Mouse (Mus musculus) layer of hippocampus, adult 18-20 months (tissue): ENCODE data around the gene Tln2. TPM values are rescaled to one million over a fixed set of nuclear protein-coding genes. Genes with fewer than 3 reads are reported as not detected.

Source experiments
- DNase-seq, 2 experiments: peaks; one replicate each; pipeline ENCODE4 v3.0.0; 2022; ENCODE audit warnings: low spot score in 2 of 2
- total RNA-seq, 2 experiments: library from RNA; stranded (reverse); gene quantifications; 2 replicates each; pipeline ENCODE4 v1.2.3; 2021

Tln2 gene
- total RNA-seq, 2 experiments from 2014 or later: 80.6 to 94.3 TPM

DNA sequence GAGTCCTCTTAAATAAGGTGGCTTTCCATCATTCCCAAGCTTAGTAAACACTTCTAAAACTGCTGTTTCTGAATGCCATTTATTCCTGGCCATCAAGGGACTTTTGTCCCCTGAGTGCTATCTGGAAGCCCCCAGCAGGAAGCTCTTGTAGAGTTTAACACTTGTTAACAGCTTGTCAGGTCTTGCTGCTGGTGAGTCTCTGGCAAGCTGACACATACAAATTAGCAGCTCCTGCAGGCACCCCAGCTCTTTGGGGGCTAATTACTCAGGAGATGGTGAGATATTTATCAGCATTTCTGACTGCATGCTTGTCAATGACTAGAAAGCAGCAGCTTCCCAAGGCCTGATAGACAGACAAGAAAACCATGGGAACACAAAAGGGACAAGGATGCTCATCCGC, 77.2 kb downstream of the Tln2 start:
- no peak for DNase-seq

DNA sequence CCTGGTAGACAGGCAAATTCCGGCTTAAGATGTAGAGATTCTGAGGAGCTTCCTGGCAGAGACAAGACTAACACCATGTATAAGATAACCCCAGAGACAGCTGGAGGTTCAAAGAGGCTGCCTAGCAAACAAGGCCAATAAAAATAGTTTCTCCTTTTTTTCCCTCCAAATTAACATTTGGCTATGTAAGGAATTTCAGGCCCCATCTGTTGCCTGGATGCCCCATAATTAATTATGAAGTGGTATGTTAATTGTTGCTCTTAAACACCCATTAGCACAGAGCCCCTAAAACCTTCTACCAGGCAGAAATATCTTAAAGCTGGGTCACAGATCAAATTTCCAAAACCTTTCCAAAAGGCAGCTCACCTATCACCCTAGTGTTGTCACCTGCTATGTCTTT, 77.7 kb downstream of the Tln2 start:
- DNase-seq: no peak

DNA sequence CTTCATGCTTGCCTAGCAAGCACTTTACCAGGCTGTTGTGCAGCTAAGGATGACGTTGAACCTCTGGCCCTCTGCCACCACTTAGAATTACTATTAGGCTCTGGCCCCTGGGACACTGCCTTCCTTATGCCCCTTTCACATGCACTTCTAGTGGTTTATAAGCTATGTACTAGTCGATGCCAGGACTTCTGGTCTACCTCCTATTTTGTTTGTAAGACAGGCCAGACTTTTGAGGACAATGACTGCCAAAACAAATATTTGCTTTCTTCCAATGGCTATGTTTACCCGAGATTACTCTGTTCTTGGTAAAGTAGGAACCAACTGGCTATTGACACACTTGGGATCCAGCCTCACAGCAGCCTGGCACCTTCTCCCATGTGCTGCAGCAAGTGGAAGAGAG, 82.1 kb downstream of the Tln2 start:
- no peak for DNase-seq

DNA sequence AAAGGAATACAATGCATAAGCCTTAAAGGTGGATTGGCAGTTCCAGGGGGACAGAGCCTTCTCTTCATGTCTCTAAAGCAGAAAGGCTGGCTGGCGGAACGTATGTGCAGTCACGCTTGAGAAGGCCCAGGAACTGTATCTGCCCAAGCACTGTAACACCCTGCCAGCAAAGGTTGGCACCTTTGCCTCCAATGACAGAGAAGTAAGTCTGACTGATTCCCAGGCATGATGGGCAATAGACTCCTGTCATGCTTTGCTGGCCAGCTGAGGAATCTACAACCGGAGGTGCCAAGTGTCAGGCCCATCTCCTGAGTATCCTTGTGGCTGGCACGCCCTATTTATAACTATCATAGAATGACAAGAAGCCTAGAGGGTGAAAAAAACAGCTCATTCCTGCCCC, 83.3 kb downstream of the Tln2 start:
- no peak for DNase-seq

DNA sequence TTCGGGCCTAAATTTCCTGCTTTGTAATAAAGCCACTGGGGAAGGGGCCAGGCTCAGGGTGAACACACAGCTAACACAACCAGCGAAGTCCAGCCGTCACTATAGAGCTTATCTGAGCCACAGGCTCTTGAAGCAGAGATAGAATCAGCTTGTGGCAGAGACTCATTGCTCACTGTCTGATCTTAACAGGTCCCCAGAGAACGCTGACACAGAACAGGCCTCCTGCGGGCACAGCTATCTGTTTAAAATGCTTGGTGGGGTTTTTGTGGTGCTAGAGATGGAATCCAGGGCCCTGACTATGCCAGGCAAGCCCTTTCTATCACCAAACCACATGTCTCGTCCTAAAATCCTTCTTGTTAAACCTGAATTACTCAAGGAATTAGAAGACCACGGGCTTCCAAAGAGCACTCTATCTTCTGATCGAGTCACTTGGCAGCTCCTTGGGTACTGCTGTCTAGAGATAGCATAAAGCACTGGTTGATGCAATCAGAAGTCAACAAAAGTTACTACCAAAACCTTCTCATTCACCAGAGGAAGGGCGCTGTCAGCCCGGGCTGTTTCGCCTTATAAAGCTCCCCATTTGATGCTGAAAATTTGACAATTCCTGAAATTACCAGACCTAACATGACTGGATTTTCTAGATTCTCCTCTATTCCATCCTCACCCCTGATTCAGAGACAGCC, 95.9 kb downstream of the Tln2 start:
- no peak for DNase-seq

DNA sequence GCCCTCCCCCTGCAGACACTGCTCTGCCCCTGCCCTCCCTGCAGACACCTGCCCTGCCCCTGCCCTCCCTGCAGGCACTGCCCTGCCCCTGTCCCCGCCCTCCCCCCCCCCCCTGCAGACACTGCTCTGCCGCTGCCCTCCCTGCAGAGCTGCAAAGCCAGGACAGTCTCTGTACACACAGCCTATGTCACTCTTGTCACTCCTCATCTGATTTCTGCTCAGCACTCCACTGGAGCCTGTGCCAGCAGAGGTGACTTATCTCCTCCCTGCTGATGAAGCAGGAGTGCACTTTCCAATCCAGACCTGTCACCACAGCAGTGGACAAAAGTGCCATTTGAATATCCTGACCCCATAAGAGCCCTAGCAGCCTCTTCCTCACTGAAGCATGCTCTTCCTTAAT, 118.0 kb downstream of the Tln2 start:
- no peak for DNase-seq

DNA sequence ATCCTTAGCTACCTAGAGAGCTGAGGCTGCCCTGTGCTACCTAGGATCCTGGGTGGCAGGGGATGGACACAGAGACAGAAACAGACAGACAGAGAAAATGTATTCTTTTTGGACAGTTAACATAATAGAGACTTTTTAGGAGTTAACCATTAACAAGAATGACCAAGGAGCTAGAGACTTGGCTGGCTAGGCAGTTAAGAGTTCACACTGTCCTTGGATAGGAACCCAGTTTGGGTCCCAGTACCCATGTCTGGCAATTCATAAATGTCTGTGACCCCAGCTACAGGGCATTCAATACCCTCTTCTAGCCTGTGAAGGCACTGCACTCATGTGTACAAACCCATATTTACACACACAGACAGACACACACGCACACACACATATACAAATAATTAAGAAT, 122.0 kb downstream of the Tln2 start:
- DNase-seq: no peak

DNA sequence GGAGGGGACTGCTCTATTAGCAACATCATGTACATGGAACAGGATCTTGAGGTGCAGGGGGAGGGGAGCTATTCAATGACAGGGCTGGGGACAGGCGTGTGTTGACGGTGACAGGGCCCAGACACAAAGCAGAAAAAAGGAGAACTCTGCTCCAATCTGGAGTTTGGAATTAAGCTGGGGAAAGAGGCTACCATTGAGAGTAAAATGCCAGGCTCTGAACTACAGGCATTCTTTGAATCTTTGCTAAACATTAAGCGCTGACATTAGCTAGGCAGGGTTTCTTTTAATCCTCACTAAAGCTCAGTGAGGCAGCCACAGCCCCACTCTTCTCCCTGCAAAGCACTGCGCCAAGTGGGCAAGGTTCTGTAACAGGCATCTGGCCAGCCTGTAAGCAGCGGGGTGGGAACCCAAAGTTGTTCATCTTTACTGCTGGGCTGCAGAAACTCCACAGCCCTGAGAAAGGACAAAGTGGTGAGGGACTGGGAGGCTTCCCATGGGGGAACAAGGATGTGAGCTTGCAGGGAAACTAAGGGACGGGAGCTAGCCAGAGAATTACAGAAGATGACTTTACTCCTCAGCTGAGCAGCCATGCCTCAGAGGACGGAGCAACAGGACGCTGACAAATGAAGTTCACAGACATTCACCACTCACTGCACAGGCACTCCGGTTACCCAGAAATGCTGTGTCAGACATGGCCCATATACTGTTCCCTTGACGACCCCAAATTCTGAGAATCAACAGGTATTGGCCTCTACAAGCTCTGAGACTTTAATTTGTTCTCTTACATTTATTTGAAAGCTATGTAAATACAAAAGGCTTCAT, 124.0 kb downstream of the Tln2 start:
- DNase-seq: peak in 1 of 2 experiments; percentile 39

DNA sequence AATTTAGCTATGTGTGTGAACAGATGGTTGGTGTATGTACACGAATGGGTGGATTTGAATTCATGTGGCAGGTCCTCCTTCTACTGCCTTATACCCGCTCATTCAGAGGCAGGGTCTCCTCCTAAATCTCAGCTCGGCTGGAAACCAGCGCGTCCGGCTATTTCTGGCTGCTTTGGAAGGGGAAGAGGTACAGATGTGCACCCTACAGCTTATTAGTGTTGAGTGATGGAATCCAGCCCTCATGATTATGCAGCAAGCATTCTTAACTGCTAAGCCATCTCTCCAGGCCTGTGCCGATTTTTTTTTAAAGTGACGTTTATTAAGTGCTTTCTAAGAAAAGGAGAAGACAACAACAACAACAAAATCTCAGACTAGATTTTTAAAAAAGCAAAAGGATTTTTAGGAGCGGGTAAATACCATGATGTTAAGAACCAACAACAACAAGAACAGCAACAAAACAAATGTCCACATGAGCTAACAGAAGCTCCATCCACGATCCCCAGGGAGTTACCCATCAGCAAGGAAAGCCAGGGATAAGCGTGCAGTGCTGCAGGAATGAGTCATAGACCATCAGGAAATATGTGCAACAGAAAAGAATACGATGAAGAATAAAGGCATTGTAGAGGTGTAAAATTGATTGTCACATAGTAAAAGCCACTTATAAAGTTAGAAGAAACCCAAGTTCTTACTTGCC, 130.2 kb downstream of the Tln2 start:
- no peak for DNase-seq

DNA sequence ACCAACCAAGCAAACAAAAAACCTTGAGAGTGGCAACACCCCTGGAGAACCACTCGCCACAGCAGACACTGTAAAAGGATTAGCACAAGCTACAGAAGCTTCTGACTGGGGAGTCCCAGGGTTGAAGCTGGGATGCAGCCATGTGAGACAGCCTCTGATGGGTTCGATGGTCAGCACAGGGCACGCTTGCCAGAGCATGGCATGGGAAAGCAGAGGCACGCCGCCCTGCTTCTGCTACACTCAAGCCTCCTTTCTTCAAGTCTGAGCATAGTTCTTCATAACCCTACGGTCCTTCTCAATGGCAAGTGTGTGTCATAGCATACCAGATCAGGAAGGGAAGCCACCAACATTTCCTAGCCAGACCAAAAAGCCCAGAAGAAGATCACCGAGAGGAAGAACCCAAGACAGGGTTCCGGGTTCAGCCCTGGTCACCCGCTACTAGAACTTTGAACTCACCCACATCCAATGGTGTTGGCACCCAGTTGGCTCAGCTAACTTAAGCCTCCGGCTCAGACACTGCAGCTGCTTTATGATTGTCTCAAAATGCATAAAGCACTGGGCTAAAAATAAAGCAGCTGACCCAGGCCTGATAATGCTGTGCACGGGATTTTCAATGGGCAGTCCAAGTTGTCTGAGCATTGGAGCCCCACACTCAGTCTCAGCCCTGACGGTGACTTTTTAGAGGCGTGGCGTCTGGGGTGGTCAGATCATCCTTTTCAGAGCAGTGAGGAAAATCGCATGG, 131.0 kb downstream of the Tln2 start:
- no peak for DNase-seq

DNA sequence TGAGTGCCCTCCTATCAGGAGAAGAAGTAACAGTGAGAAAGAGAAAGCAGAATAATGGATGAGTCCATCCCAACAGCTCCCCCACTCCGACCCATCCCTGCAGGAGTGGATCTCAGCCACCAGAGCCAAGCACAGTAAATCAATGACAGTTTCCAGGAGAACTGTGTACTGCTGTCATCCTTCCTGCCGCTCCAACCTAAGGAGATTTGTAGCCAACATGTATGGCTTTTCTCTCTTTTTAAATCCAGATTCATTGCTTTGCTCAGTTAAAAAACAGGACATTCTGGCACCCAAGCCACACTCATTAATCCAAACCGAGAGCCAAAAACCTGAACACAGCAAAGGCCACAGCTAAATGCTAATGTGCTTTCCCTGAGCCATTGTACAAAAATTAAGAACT, 133.2 kb downstream of the Tln2 start:
- DNase-seq: no peak

DNA sequence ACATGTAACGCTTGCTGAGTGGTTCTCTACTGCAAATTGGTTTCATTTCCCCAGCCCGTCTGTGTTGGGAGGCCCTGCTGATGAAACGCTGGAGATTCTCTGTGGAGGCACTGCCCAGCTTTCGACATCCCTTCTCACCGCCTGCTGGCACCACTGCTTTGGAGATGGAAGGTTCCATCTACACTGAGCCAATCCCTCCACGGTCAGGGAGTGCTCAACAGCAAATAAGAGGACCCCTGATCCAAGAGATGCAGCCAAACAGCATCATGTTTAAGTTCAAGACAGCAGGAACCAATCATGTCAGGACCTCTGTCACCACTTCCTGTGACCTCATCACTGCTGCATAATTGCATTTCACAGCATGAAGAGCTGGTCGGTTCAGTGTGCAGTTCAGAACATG, 135.4 kb downstream of the Tln2 start:
- DNase-seq: no peak

DNA sequence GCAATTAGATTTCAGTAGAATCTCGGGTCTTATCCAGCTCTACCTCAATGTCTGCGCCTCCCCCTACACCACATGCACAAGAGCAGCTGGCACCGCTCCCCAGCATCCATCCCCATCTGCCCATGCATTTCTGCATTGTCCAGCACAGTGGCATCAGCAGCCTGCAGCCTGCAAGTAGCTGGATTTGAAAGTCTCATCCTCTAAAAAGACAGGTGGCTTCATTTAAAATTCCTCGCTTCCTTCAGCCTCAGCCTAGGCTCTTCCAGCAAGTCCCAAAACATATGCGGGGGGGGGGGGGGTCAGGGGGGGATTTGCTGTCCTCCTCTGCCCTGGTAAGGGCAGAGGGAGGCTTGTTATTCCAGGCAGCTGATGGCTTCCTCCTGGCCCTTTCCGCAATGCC, 141.4 kb downstream of the Tln2 start:
- peak; percentile 25 to 70 for DNase-seq

DNA sequence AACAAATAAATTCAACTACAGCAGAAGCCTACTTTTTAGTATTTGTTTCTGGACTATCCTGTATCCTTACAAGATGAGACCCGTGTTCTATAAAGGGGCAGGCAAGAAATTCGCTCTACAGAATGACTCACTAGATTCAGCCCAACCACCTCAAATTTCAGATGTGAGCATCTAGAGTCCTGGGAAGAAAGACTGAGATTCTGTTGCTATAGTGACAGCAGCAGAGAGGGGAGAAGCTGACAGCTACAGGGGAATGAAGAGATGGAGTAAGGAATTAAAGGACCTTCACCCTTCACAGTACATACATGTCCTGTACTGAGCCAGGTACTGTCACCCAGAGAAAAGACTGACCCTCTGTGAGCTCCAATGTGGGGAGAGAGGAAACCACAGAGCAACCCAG, 148.8 kb downstream of the Tln2 start:
- no peak for DNase-seq

DNA sequence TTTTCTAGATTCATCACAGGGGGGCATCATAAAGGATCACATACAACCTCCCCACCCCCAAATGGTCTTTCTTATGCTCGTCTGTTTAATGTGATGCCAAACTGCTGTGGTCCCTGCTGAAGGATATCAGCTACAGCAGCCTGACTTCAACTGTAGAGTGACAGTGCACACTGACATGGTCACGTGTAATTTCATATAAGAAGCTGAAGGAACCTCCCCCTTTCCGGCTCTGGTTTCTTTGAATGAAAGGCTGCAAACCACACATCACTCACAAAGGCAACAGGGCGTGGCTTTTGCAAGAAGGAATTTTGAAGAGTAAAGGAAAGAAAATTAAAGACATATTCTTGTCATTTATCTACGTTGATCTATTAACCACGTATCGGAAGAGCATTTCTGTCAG, 154.8 kb downstream of the Tln2 start:
- DNase-seq: no peak

DNA sequence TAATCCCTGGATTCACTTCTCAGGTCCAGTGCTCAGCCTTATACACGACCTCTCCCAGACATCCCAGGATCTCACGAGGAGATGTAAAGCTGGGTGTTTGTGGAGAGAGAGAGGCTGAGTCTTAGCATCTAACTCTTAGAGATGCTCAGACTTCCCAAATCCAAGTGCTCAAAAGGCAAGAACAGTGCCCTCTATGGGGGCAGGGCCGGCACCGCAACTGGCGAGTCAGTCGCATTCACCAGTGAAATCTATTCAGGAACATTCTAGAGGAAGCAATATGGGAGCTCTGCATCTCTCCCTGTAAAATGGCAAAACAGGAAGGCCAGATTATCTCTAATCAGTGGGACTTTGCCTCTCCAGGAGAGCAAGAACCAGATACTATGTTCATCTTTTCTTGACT, 159.9 kb downstream of the Tln2 start:
- DNase-seq: no peak

DNA sequence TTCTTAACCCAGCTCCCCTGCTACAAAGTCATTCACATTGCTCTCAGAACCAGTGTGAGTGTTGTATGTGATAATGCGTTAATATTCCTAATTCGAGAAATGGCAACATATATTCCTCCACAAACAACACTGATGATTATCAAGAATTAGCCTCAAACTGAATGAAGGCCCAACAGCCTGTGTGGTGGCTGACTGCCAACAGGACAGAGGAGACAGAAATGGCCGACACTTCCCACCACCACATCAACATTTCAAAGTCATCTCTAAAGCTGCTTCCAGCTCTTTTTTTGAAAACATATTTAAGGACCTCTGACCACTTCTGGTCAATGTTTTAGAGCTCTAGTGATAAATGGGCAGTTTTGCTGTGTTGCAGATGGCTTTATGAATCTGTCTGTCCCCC, 161.7 kb downstream of the Tln2 start:
- DNase-seq: no peak

DNA sequence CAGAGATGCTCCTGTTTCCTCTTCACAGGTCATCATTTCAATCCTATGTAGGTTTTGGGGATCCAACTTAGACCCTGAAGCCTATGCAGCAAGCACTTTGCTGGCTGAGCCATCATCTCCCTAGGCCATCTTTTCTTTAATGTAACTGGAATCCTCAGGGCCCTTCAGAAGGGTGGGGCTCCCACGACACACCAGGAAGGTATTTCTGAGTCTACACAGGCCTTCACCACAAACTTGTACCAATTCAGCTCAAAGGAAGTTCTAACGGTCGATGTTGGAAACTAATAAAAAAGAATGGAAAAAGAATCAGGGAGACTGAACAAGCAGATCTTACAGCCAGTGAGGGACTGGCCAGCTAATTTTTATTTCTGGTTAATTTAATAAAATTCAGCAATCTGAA, 163.1 kb downstream of the Tln2 start:
- DNase-seq: no peak

DNA sequence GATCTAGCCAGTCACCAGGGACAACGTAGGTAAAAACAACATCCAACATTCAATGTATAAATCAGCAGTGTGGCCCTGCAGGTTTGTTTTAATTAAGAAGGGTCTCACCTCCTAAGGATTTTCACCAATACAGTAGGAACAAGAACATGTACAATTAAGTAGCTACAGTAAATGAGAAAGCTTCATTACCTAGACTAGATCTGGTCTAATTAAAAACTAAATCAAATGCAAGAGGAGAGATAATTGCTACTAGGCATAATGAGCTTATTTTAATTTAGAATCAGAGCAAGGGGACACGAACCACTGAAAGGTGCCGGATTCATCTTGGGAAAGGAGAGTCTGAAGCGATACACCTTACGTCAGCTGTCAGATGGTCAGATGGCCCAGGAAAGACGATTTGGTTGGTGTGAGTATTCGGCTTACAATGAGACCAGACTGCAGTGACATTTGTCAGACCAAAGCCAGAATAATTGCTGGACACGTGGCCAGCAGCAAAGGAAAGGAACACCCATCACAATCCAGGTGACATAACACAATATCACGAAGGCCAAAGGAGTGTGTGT, 175.4 kb downstream of the Tln2 start:
- DNase-seq: no peak

DNA sequence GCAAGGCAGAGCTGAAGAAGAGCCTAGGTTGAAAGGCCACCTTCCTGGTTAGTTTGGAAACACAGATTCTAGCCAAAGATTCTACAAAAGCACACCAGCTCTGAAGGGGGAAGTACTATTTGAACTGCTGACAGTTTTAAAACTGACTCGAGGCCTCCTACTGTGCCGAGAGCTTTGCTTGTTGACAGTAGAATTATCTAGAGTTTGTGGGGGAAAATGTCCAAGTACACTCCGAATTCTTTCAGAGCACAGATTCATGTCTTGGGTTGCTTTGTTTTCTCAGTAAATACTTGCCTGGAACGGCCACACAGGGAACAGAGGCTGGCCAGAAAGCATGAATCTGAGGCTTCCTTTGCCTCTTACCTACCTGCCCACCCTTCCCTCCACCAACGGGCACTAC, 179.4 kb downstream of the Tln2 start:
- peak in 1 of 2 experiments; percentile 15 for DNase-seq

DNA sequence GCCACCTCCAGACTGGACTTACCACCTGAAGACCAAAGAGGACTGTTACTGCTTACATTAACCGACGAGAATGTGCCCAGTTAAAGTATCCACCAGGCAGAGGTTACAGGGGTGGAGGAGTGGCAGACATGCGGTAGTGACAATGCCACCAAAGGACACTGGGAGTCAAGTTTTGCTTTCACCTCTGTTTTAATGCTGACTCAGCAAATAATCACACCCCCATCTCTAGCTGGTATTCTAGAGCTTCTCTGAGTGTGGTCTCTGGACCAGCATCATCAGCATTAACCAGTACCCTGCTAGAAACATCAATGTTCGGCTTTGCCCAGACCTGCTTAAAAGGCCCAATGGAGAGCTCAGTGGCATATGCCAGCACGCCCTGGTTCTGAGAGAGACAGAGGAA, 180.7 kb downstream of the Tln2 start:
- no peak for DNase-seq
